Mouse (Mus musculus) cerebellum, adult 2 months (tissue): Measurements from ENCODE around the gene Tmem121. TPM values are rescaled to one million over a fixed set of nuclear protein-coding genes. Genes with fewer than 3 reads are reported as not detected.

Experiments used
- DNase-seq, 2 experiments: peaks; one replicate each; pipeline ENCODE4 v3.0.0; 2021
- H3K27ac ChIP-seq: fragments of 200-500 bp; 2 replicates; pipeline ENCODE4 v1.5.1; 2012; ENCODE audit warnings: low read length, control low read depth, inconsistent platforms; ENCODE audit not compliant: insufficient read depth
- H3K27me3 ChIP-seq: fragments of 200-500 bp; 2 replicates; pipeline ENCODE4 v1.6.1; 2012; ENCODE audit warnings: inconsistent platforms, mild to moderate bottlenecking, low read length, moderate library complexity; ENCODE audit not compliant: control insufficient read depth, insufficient read depth
- H3K4me1 ChIP-seq: fragments of 200-500 bp; 2 replicates; pipeline ENCODE4 v1.6.1; 2011; ENCODE audit warnings: low read length; ENCODE audit not compliant: control insufficient read depth, insufficient read depth
- H3K4me3 ChIP-seq: fragments of 200-500 bp; replicated peaks from 2 replicates; pipeline ENCODE3; 2011; ENCODE audit warnings: mild to moderate bottlenecking, low read depth, low read length, control low read depth; ENCODE audit not compliant: insufficient read depth
- CTCF ChIP-seq: fragments of 200-500 bp; IDR thresholded peaks from 2 replicates; pipeline ENCODE4 v1.5.1; 2011; ENCODE audit warnings: low read depth, mild to moderate bottlenecking, control low read depth, low read length, moderate library complexity, borderline replicate concordance; ENCODE audit not compliant: insufficient read depth
- POLR2A ChIP-seq: fragments of 200-500 bp; IDR thresholded peaks from 2 replicates; pipeline ENCODE4 v1.6.1; 2011; ENCODE audit warnings: low read length, control low read depth, borderline replicate concordance; ENCODE audit not compliant: insufficient read depth
- WGBS: fragments of 180-500 bp; shearing (Covaris S2); methylation state at CpG from one replicate; pipeline ENCODE4 v1.1.7; 2018; 5-methylcytosine and 5-hydroxymethylcytosine counted together
- polyA plus RNA-seq: library from polyadenylated mRNA; depleted of rRNA; stranded (reverse); fragments of >200 nt; gene quantifications from 2 replicates; pipeline ENCODE4 v1.2.3, GENCODE M21; 2012

Tmem121 gene
- polyA plus RNA-seq, 1 experiment = 31.3 TPM

DNA sequence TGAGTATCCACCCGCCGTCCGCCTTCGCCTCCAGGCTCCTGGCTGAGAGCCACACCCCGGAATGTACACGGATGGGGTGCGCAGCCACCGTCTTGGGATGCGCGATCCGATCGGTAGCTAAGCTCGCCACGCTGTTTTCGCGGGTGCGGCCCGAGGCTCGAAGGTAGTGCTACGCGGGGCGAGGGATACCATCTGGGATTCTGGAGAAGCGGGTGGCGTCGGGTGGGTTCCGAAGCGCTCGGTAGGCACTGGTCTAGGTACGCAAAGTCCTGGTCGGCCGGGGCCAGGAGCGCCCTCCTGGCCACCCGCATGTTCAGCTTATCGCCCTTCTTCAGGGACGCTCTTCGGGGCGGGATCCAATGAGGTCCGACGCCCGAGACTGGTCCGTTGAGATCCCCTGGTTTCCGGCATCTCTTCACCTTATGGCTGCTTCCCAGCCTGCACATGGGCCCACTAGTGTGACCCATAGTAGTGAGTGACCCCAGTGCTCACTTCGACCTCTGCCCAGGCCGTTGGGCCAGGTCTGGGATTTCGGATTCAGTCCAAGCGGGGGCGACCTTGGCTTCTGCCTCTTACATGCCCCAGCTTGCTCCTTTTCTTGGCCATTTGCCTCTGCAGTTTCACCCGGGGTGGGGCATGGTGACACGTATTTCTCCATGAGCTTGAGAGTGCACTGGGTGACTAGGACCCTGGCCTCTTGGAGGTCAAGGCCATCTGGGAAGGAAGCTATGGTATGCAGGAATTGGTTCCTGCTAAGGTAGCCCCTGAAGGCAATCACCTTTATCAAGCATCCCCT is 44.9 kb upstream of the Tmem121 start:
- Histone ChIP-seq H3K27me3 (no peaks in the 10 kb centered on the region), H3K4me3 (peak overlapping the region; percentile 49), H3K4me1 (no peaks in the 10 kb centered on the region), H3K27ac (no peak overlapping the region)
- peak in 1 of 2 experiments; percentile 45 for DNase-seq
- TF ChIP-seq CTCF (no peak), POLR2A (no peak)
- WGBS = 7% methylated on average over 49 of the region's 49 CpGs

DNA sequence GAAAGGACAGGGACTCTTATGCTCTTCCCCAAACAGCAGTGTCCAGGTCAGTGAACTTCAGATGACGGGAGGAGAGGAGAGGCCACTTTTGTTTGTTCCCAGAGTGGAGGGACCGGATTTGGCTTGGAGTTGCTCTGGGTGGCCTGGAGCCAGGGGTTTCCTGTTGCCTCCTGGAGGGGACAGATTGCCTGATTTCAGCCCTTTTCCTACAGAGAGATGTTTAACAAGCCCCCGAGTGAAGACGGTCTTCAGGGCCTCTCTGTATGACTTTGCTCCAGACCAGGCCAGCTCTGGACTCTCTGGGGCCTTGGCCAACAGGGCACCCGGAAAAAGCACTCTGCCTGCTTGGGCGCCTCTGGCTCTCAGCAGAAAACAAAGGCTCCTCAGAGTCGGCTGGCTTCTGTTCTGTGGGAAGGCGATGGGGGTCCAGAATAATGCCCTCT is 44.2 kb upstream of the Tmem121 start:
- H3K27ac ChIP-seq = no peak overlapping the region; the same call in 1 of the 2 replicates
- WGBS = 20% methylated on average over 8 of the region's 8 CpGs
- peaks cover under 1% of the 10 kb centered on the region; the same call in 1 of the 2 replicates for H3K4me1 ChIP-seq
- peak; percentile 31 to 47 for DNase-seq
- no peaks in the 10 kb centered on the region for H3K27me3 ChIP-seq
- TF ChIP-seq POLR2A (no peak), CTCF (no peak)
- H3K4me3 ChIP-seq = no peak overlapping the region

DNA sequence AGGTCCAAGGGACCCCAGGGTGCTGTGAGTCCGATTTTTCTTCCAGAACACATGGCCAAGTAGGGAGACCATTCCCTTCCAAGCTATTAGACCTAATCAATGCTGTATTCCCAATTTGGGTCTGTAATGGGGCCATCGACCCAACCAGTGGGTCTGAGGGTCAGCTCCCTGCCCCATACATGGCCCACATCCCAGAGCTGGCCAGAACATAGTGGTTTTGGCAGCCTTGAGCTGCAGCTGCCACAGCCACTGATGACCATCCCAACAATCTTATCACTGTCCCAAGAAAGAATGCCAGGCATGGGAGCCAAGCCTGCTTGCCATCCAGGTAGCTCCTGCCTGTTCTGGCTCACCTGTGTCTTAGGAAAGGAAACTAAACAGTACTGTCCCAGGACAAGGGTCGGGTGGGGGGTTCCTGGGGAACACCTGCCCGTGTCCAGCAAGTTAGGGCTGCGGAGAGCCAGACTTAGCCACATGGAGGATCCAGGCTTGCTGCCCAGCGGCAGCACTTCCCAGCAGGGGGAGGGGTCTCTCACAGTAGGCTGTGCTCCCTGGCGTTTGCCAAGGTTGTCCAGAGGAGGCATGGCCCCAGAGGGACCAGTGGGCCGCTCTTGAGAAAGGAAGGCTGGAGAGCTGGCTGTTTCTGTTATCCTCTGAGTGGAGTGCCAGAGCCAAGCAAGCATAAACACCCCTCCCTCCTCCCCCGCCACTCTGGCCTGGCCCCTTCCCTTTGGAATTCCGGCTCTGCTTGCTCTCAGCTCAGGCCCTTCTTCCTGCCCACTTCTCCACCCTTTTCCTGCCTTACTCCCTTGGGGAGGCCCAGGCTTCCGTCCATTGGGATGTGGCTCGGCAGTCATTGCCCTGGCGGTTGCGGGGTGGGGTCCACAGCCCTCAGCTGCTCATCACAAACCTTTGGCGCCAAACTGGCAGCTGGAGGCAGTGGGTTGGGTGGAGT is 43.4 kb upstream of the Tmem121 start:
- no peak overlapping the region; the same call in 1 of the 2 replicates for H3K27ac ChIP-seq
- 31% methylated on average over 15 of the region's 15 CpGs for WGBS
- peaks cover 8% of the 10 kb centered on the region for H3K4me1 ChIP-seq

DNA sequence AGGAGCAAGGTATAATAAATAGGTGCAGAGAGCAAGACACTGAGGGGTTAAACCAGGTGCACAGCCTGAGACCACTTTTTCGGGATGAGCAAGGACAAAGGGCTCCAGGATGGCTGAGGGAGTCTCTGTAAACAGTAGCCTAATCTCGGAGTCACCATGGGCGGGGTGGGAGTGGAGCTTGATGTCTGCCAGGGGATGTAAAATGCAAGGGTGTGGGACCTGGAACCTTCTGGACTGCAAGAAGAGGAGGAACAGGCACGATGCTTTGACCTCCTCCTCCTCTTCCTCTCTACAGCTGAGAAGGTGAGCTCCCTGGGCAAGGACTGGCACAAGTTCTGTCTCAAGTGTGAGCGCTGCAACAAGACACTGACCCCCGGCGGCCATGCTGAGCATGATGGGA is 42.6 kb upstream of the Tmem121 start:
- no peak overlapping the region for H3K27ac ChIP-seq
- TF ChIP-seq POLR2A = no peak
- no peak for TF ChIP-seq CTCF
- DNase-seq = no peak
- 55% methylated on average over 7 of the region's 7 CpGs for WGBS
- no peaks in the 10 kb centered on the region for H3K27me3 ChIP-seq
- peaks cover 17% of the 10 kb centered on the region for H3K4me1 ChIP-seq
- no peak overlapping the region for H3K4me3 ChIP-seq

More for the DNA sequence above, 43.4 kb upstream of the Tmem121 start:
- TF ChIP-seq POLR2A = no peak
- TF ChIP-seq CTCF = no peak
- DNase-seq = peak; percentile 26 to 54
- no peak overlapping the region for H3K4me3 ChIP-seq
- no peaks in the 10 kb centered on the region for H3K27me3 ChIP-seq

DNA sequence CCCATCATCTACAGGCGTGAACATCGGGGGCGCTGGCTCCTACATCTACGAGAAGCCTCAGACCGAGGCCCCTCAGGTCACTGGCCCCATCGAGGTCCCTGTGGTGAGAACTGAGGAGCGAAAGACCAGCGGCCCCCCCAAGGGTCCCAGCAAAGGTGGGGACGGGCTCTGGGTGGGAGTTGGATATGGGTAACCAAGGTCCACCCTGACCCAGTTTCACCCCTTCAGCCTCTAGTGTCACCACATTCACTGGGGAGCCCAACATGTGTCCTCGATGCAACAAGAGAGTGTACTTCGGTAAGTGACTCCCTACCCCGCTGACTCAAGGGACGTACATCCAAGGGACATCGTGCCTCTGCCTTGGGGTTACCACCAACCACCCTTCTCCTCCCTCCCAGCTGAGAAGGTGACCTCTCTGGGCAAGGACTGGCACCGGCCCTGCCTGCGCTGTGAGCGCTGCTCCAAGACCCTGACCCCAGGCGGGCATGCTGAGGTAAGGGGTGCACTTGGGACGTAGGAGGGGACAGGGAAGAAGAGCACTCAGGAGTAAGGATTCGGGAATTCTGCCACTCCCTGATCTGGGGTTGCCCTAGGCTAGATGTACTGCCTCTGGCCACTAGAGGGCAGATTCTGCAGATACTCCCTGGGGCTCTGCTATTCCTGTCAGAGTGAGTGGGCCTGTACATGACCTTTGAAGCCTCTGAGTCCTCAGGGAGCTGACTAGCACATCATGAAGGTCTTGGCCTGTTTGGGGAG is 41.6 kb upstream of the Tmem121 start:
- DNase-seq = peak; percentile 37 to 49
- H3K4me1 ChIP-seq = peaks cover 21% of the 10 kb centered on the region
- 83% methylated on average over 20 of the region's 20 CpGs for WGBS
- H3K4me3 ChIP-seq = no peak overlapping the region
- peak; percentile 65; the same call in 1 of the 2 replicates for TF ChIP-seq CTCF
- no peak for TF ChIP-seq POLR2A
- no peak overlapping the region for H3K27ac ChIP-seq
- no peaks in the 10 kb centered on the region for H3K27me3 ChIP-seq

DNA sequence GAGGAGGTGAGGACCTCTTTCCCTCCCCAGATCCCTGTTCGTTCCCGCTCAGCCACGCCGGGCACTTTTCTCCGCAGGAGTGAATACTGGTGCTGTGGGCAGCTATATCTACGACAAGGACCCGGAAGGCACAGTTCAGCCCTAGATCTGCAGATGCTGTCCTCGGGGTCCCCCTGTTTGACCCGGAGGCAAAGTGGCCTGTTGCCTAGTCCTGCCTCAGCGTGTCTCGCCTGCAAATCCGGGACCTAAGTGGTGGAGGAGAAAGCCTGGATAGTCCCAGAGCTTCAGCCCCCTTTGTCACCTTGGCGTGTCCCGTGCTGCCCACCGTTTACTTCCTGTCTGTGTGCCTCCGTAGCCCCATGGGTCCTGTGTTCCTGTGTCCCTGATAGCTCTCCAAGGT is 40.8 kb upstream of the Tmem121 start:
- no peak for DNase-seq
- WGBS = 92% methylated on average over 16 of the region's 16 CpGs
- H3K27me3 ChIP-seq = no peaks in the 10 kb centered on the region
- TF ChIP-seq CTCF = no peak
- no peak for TF ChIP-seq POLR2A
- peaks cover 21% of the 10 kb centered on the region for H3K4me1 ChIP-seq
- H3K4me3 ChIP-seq = no peak overlapping the region
- no peak overlapping the region for H3K27ac ChIP-seq

DNA sequence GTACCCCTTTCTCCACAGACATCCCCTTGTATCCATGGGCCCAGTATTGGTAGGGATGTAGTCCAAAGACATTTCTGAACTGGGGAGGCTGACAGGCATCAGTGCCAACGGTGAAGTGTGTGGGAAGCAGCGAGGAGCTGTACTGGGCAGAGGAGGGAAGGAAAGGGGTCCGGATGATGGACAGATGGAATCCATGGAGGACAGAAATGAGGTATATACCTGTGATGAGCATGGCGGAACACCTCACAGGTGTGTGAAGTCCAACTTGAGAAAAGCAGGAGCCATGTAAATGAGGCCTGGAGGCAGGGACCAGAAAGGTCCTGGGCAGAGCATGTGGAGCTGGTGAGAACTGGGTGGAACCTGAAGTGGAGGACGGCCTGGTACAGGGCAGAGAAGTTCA is 40.1 kb upstream of the Tmem121 start:
- H3K4me3 ChIP-seq = no peak overlapping the region
- WGBS = 92% methylated on average over 5 of the region's 5 CpGs

More for the DNA sequence above, 40.1 kb upstream of the Tmem121 start:
- no peak for DNase-seq
- no peaks in the 10 kb centered on the region for H3K27me3 ChIP-seq
- no peak overlapping the region for H3K27ac ChIP-seq
- no peak for TF ChIP-seq POLR2A
- no peak for TF ChIP-seq CTCF
- peaks cover 21% of the 10 kb centered on the region for H3K4me1 ChIP-seq
